Mouse (Mus musculus) left cerebral cortex, postnatal 10 days (tissue): ENCODE results near the gene Gm45716. TPM values are rescaled to one million over a fixed set of nuclear protein-coding genes. Genes with fewer than 3 reads are reported as not detected.

ENCODE experiments used
- total RNA-seq, 2 experiments: library from RNA; stranded (reverse); gene quantifications; 2 replicates each; pipeline ENCODE4 v1.2.3; 2021

The Gm45716 gene
- total RNA-seq, 2 experiments from 2014 or later, result 3.7 to 5.0 TPM

Other genes starting within 250 kb of the Gm45716 start
- gene Pctp, start 184.8 kb upstream of the Gm45716 start, total RNA-seq, result under 1 TPM; 0.75 TPM
- gene Tmem100, start 157.3 kb upstream of the Gm45716 start, total RNA-seq, result 10 to 100 TPM; 17.9 to 18.4 TPM
- gene Mmd, start 61.8 kb downstream of the Gm45716 start, total RNA-seq, result 100 to 1,000 TPM; 222 to 235 TPM
- 10 to 100 TPM; 49.4 to 49.5 TPM for gene Hlf, start 203.2 kb downstream of the Gm45716 start, total RNA-seq